Mouse (Mus musculus) liver, embryonic 12.5 days (tissue): Measurements from ENCODE around the gene Olfr768. TPM values are rescaled to one million over a fixed set of nuclear protein-coding genes. Genes with fewer than 3 reads are reported as not detected.
"Not testable (repeated sequence)": the region's sequence is repeated elsewhere in the genome, so short reads cannot be mapped to it uniquely, and the experiment has no call there.

ENCODE experiments used
- ATAC-seq: fragments of 200-750 bp; cut with Nextera tagmentation; 2 replicates; pipeline ENCODE4 v1.8.0; 2017; ENCODE audit warnings: moderate number of reproducible peaks, mild to moderate bottlenecking, moderate library complexity
- H3K27ac ChIP-seq: fragments of 300-500 bp; sonication (generic); 2 replicates; pipeline ENCODE4 v1.5.1; 2016; ENCODE audit warnings: mild to moderate bottlenecking
- H3K27me3 ChIP-seq: fragments of 300-500 bp; sonication (generic); replicated peaks from 2 replicates; pipeline ENCODE4 v1.6.1; 2016; ENCODE audit warnings: mild to moderate bottlenecking, moderate library complexity
- H3K36me3 ChIP-seq: fragments of 300-500 bp; sonication (generic); 2 replicates; pipeline ENCODE4 v1.6.1; 2016; ENCODE audit warnings: mild to moderate bottlenecking, moderate library complexity
- H3K4me1 ChIP-seq: fragments of 300-500 bp; sonication (generic); 2 replicates; pipeline ENCODE4 v1.6.1; 2016
- H3K4me2 ChIP-seq: fragments of 300-500 bp; sonication (generic); 2 replicates; pipeline ENCODE4 v1.6.1; 2016; ENCODE audit warnings: mild to moderate bottlenecking, moderate library complexity
- H3K4me3 ChIP-seq: fragments of 300-500 bp; sonication (generic); 2 replicates; pipeline ENCODE4 v1.5.1; 2016; ENCODE audit warnings: mild to moderate bottlenecking, moderate library complexity
- H3K9ac ChIP-seq: fragments of 300-500 bp; sonication (generic); 2 replicates; pipeline ENCODE4 v1.6.1; 2016; ENCODE audit warnings: mild to moderate bottlenecking, moderate library complexity
- H3K9me3 ChIP-seq: fragments of 300-500 bp; sonication (generic); replicated peaks from 2 replicates; pipeline ENCODE4 v1.6.1; 2016; ENCODE audit warnings: mild to moderate bottlenecking, moderate library complexity
- WGBS: fragments of 180-500 bp; shearing (Covaris S2); methylation state at CpG from one replicate; pipeline ENCODE4 v1.1.7; 2016; ENCODE audit not compliant: insufficient replicate concordance; 5-methylcytosine and 5-hydroxymethylcytosine counted together
- polyA plus RNA-seq: library from polyadenylated mRNA; unstranded; fragments of >200 nt; fragmentation: Nextera tagmentation; extraction: Ambion mirVana; gene quantifications from 2 replicates; pipeline ENCODE4 v1.2.1, GENCODE M21; 2016

Olfr768 gene
- not detected in 2 replicates for polyA plus RNA-seq

- 38% methylated on average over 1 of the region's 1 CpGs for WGBS
- Histone ChIP-seq H3K4me2 (no peak within 1 kb of the TSS), H3K9me3 (peaks cover 6% of the 10 kb centered on the region; the same call in 1 of the 2 replicates)
Measured at GRCm38 (mm10) chr10:129099275-129099674, at the start of gene Olfr768. TSS of gene Olfr768 (minus strand) at chr10:129099375.

DNA sequence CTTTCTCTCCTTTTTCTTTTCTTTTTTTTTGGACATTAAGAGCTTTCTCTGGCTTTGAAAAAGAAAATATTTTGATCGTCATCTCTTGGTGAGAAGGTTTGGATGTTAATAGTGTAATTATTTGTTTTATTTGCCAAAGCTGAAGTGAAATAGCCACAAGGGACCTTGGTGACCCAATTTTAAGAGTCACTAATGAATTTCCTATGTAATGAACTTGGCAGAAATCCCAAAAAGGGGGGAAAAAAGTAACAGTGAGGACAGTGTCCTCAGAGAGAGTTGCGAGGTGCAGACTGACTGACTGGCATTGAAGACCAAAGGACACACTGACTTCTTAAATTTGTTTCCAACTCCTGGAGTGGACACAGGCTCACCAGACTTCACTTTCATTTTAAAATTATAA is 39.7 kb upstream of the Olfr768 start, which contains the start of gene Olfr770:
TSS of gene Olfr770 (minus strand) at position 101 of the 400 bp plus-strand sequence.
- WGBS, result 85% methylated on average over 2 of the region's 2 CpGs
- no peak for ATAC-seq

More at GRCm38 (mm10) chr10:129099275-129099674, at the start of gene Olfr768:
- no peaks in the 10 kb centered on the region for H3K4me1 ChIP-seq
- H3K9ac ChIP-seq, result no peak within 1 kb of the TSS
- no peaks in the 10 kb centered on the region for H3K27me3 ChIP-seq
- H3K36me3 ChIP-seq, result no peaks in the 10 kb centered on the region
- no peak for ATAC-seq
- H3K27ac ChIP-seq, result no peak within 1 kb of the TSS
- H3K4me3 ChIP-seq, result no peak within 1 kb of the TSS

GRCm38 (mm10) chr10:129117761-129118160 is 18.6 kb upstream of the Olfr768 start, which contains the start of gene Olfr769:
TSS of gene Olfr769 (minus strand) at chr10:129117861.
- H3K27me3 ChIP-seq, result no peaks in the 10 kb centered on the region
- no peak within 1 kb of the TSS for H3K4me2 ChIP-seq
- no peak within 1 kb of the TSS for H3K27ac ChIP-seq
- H3K36me3 ChIP-seq, result no peaks in the 10 kb centered on the region
- H3K9me3 ChIP-seq, result peaks cover 8% of the 10 kb centered on the region; the same call in 1 of the 2 replicates
- H3K4me3 ChIP-seq, result no peak within 1 kb of the TSS
- no peak within 1 kb of the TSS for H3K9ac ChIP-seq
- WGBS, result 71% methylated on average over 2 of the region's 2 CpGs
- H3K4me1 ChIP-seq, result no peaks in the 10 kb centered on the region
- no peak for ATAC-seq

More for the DNA sequence above, 39.7 kb upstream of the Olfr768 start, which contains the start of gene Olfr770:
- no peak within 1 kb of the TSS for H3K4me2 ChIP-seq
- no peaks in the 10 kb centered on the region for H3K27me3 ChIP-seq
- no peak within 1 kb of the TSS for H3K4me3 ChIP-seq
- H3K9ac ChIP-seq, result no peak within 1 kb of the TSS
- H3K36me3 ChIP-seq, result no peaks in the 10 kb centered on the region
- H3K27ac ChIP-seq, result no peak within 1 kb of the TSS
- no peaks in the 10 kb centered on the region for H3K9me3 ChIP-seq
- no peaks in the 10 kb centered on the region for H3K4me1 ChIP-seq

GRCm38 (mm10) chr10:129115146-129115545 is 16.0 kb upstream of the Olfr768 start:
- no peak for ATAC-seq
- Histone ChIP-seq H3K4me2 (no peak overlapping the region), H3K27ac (no peak overlapping the region), H3K27me3 (no peaks in the 10 kb centered on the region), H3K4me1 (no peaks in the 10 kb centered on the region), H3K4me3 (no peak overlapping the region), H3K9ac (no peak overlapping the region), H3K9me3 (peaks cover 29% of the 10 kb centered on the region), H3K36me3 (no peaks in the 10 kb centered on the region)
- WGBS, result 88% methylated on average over 3 of the region's 3 CpGs

GRCm38 (mm10) chr10:129101231-129101630 is 2.1 kb upstream of the Olfr768 start:
- Histone ChIP-seq H3K4me3 (no peak overlapping the region), H3K4me2 (no peak overlapping the region), H3K27me3 (no peaks in the 10 kb centered on the region), H3K9me3 (peaks cover 3% of the 10 kb centered on the region; the same call in 1 of the 2 replicates), H3K9ac (no peak overlapping the region), H3K27ac (no peak overlapping the region), H3K36me3 (no peaks in the 10 kb centered on the region), H3K4me1 (no peaks in the 10 kb centered on the region)
- 33% methylated on average over 3 of the region's 3 CpGs for WGBS
- no peak for ATAC-seq

GRCm38 (mm10) chr10:129082810-129083209 is 16.4 kb downstream of the Olfr768 start, which contains the start of gene Olfr767:
TSS of gene Olfr767 (minus strand) at chr10:129082910.
- not testable (repeated sequence) for H3K9ac ChIP-seq, H3K27me3 ChIP-seq, H3K4me1 ChIP-seq, H3K4me3 ChIP-seq, ATAC-seq, H3K9me3 ChIP-seq, H3K27ac ChIP-seq, H3K4me2 ChIP-seq, H3K36me3 ChIP-seq

DNA sequence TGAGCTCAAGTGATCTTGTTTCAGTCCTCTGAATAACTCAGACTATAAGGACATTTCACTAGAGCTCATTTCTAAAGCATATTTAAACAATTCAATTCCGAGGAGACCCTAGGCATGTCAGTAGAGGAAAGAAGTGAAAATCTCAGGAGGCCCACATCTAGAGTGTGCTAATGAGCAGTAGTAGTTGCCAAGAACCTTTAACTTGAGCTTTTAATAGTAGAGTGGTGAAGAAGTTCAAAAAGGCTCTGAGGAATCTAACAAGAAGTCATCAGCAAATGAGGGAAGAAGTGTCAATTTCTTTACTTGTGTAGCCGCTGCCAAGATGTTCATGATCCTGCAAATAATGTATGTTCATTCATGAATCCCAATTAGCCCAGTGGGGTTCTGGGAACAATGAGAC is 30.3 kb downstream of the Olfr768 start, which contains the start of gene Olfr766-ps1:
TSS of gene Olfr766-ps1 (minus strand) at position 101 of the 400 bp plus-strand sequence.
- no peak within 1 kb of the TSS for H3K27ac ChIP-seq
- 61% methylated on average over 2 of the region's 2 CpGs for WGBS
- no peaks in the 10 kb centered on the region for H3K9me3 ChIP-seq
- no peak for ATAC-seq
- H3K4me3 ChIP-seq, result no peak within 1 kb of the TSS
- no peaks in the 10 kb centered on the region for H3K27me3 ChIP-seq
- no peaks in the 10 kb centered on the region for H3K4me1 ChIP-seq
- H3K4me2 ChIP-seq, result no peak within 1 kb of the TSS
- no peak within 1 kb of the TSS for H3K9ac ChIP-seq
- no peaks in the 10 kb centered on the region for H3K36me3 ChIP-seq

GRCm38 (mm10) chr10:129049898-129050297 is 49.3 kb downstream of the Olfr768 start, which contains the start of gene Olfr765:
TSS of gene Olfr765 (minus strand) at chr10:129049998.
- not testable (repeated sequence) for H3K4me2 ChIP-seq, H3K36me3 ChIP-seq, H3K9me3 ChIP-seq, ATAC-seq, H3K9ac ChIP-seq, H3K4me1 ChIP-seq, H3K27me3 ChIP-seq, H3K4me3 ChIP-seq, H3K27ac ChIP-seq

Other genes starting within 250 kb of the Olfr768 start
- 1.8 and 1.9 TPM in 2 replicates for gene Gdf11, start 207.7 kb downstream of the Olfr768 start, polyA plus RNA-seq
- gene Cd63, start 198.4 kb downstream of the Olfr768 start, polyA plus RNA-seq, result 127 and 129 TPM in 2 replicates
- gene Rdh5, start 176.5 kb downstream of the Olfr768 start, polyA plus RNA-seq, result 8.2 and 9.0 TPM in 2 replicates
- 82.5 and 83.0 TPM in 2 replicates for gene Bloc1s1, start 175.3 kb downstream of the Olfr768 start, polyA plus RNA-seq
- gene Itga7, start 165.6 kb downstream of the Olfr768 start, polyA plus RNA-seq, result 0.12 and 0.17 TPM in 2 replicates
- not detected in 2 replicates for gene Mettl7b, start 138.4 kb downstream of the Olfr768 start, polyA plus RNA-seq
- gene Olfr9, start 109.9 kb downstream of the Olfr768 start, polyA plus RNA-seq, result not detected in 2 replicates
- gene Olfr763, start 88.6 kb downstream of the Olfr768 start, polyA plus RNA-seq, result not detected in 2 replicates
- not detected in 2 replicates for gene Olfr764-ps1, start 59.5 kb downstream of the Olfr768 start, polyA plus RNA-seq
- gene Olfr765, start 49.4 kb downstream of the Olfr768 start, polyA plus RNA-seq, result not detected in 2 replicates
- gene Olfr766-ps1, start 30.4 kb downstream of the Olfr768 start, polyA plus RNA-seq, result not detected in 2 replicates
- gene Olfr767, start 16.5 kb downstream of the Olfr768 start, polyA plus RNA-seq, result not detected in 2 replicates
- gene Olfr769, start 18.5 kb upstream of the Olfr768 start, polyA plus RNA-seq, result not detected in 2 replicates
- gene Olfr770, start 39.6 kb upstream of the Olfr768 start, polyA plus RNA-seq, result not detected in 2 replicates
- not detected in 2 replicates for gene Olfr771, start 65.4 kb upstream of the Olfr768 start, polyA plus RNA-seq
- gene Olfr772, start 78.5 kb upstream of the Olfr768 start, polyA plus RNA-seq, result not detected in 2 replicates
- gene Olfr773, start 88.0 kb upstream of the Olfr768 start, polyA plus RNA-seq, result not detected in 2 replicates
- gene Olfr774, start 136.8 kb upstream of the Olfr768 start, polyA plus RNA-seq, result not detected in 2 replicates
- not detected in 2 replicates for gene Olfr775, start 149.0 kb upstream of the Olfr768 start, polyA plus RNA-seq
- not detected in 2 replicates for gene Olfr776, start 159.8 kb upstream of the Olfr768 start, polyA plus RNA-seq
- not detected in 2 replicates for gene Olfr777, start 172.1 kb upstream of the Olfr768 start, polyA plus RNA-seq
- not detected in 2 replicates for gene Olfr780, start 218.7 kb upstream of the Olfr768 start, polyA plus RNA-seq
- not detected in 2 replicates for gene Olfr781, start 229.5 kb upstream of the Olfr768 start, polyA plus RNA-seq
- not detected in 2 replicates for gene Olfr782, start 249.5 kb upstream of the Olfr768 start, polyA plus RNA-seq